Mouse (Mus musculus) bone marrow, adult 2 months (tissue): ENCODE results near the gene Klhl41.

Experiments
- CTCF ChIP-seq: fragments of 200-500 bp; IDR thresholded peaks from 2 replicates; pipeline ENCODE4 v1.5.1; 2011; ENCODE audit warnings: low read length, control low read depth; ENCODE audit not compliant: control insufficient read depth, insufficient read depth
- POLR2A ChIP-seq: fragments of 200-500 bp; IDR thresholded peaks from 2 replicates; pipeline ENCODE4 v1.6.1; 2011; ENCODE audit warnings: low read depth, mild to moderate bottlenecking, control low read depth, low read length, borderline replicate concordance; ENCODE audit not compliant: control insufficient read depth

- TF ChIP-seq CTCF (no peak), POLR2A (no peak)
Observed at GRCm38 (mm10) chr2:69690214-69690613, 20.3 kb downstream of the Klhl41 start.
